Mouse (Mus musculus) neutrophil, adult 5-6 weeks (primary cell): Measurements from ENCODE around the gene Cdkl2. TPM values are rescaled to one million over a fixed set of nuclear protein-coding genes. Genes with fewer than 3 reads are reported as not detected.

Experiments
- ATAC-seq: fragments of 151-379, 151-347 bp; 2 replicates; pipeline ENCODE4 v1.8.0; 2017; ENCODE audit warnings: mild to moderate bottlenecking, moderate TSS enrichment; ENCODE audit not compliant: insufficient number of reproducible peaks, poor library complexity, low FRiP score, severe bottlenecking; ENCODE audit errors: extremely low read depth
- total RNA-seq: library from RNA; stranded (forward); fragments of 200-1000 nt; gene quantifications from 2 replicates; pipeline ENCODE4 v1.2.3, GENCODE M21; 2017

Cdkl2 gene
- total RNA-seq, 1 experiment from 2014 or later = 1.3 TPM

DNA sequence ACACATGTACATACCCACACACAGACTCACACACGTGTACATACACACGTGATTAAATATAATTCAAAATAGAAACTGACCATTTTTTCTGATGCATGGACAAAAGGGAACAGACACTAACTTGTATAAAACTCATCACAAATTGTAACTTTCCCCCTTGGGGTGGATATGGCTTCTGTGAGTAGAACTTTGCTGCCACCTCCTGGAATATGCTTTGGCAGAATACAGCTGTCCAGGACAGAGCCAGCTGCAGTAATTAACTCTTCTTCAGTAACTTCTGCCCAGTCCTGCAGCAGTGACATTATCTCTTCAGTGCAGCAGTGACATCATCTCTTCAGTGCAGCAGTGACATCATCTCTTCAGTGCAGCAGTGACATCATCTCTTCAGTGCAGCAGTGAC, 40.7 kb downstream of the Cdkl2 start:
- ATAC-seq = peak; percentile 70

DNA sequence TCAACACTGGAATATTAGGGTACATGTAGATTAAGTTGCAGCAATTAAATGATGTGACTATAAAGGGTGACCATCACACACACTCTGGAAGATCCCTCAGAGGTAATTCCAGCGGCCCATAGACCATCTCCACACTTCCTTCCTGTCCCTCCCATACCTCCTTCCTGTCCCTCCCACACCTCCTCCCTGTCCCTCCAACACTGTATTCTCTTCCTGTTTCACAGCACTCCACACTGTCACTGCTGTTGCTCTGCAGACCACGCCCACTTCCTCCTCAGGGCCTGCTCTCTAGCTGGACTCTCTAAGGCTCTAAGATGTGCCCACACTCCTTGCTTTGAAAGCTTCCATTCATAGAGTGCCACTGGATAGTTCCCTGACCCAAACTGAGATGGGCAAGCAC, 42.9 kb downstream of the Cdkl2 start:
- ATAC-seq = peak; percentile 82

DNA sequence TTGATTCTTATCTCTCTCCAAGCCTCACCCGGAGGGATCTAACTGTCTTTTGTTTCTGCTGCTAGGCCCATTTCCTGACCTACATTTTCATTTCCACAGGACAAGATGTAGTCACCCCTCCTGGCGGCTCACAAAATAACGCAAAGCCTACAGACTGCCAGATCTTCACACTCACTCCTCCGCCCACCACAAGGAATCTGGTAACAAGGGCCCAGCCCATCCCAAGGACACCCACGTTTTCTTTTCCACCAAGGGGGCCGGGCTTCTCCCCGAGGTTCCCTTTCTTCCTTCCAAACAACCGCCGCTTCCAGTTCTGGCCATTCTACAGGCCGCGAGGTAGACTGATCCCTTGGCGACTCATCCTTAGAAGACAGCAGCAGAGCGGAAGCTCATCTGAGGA, 49.1 kb downstream of the Cdkl2 start:
- ATAC-seq = no peak

DNA sequence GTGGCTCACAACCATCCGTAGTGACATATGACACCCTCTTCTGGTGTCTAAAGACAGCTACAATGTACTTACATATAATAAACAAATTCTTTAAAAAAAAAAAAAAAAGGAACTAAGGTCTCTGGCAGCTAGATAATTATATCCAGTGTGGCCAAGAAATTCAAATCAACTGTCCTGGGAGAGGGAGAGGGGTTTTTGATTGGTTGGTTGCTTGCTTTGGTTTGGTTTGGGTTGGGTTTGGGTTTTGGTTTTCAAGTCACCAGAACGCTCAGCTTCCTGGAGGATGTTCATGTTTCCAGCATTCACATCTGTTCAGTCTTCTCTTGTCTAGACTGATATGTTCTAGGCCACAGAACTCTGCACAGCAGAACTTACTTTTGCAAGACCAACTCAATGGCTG, 50.6 kb downstream of the Cdkl2 start:
- no peak for ATAC-seq

DNA sequence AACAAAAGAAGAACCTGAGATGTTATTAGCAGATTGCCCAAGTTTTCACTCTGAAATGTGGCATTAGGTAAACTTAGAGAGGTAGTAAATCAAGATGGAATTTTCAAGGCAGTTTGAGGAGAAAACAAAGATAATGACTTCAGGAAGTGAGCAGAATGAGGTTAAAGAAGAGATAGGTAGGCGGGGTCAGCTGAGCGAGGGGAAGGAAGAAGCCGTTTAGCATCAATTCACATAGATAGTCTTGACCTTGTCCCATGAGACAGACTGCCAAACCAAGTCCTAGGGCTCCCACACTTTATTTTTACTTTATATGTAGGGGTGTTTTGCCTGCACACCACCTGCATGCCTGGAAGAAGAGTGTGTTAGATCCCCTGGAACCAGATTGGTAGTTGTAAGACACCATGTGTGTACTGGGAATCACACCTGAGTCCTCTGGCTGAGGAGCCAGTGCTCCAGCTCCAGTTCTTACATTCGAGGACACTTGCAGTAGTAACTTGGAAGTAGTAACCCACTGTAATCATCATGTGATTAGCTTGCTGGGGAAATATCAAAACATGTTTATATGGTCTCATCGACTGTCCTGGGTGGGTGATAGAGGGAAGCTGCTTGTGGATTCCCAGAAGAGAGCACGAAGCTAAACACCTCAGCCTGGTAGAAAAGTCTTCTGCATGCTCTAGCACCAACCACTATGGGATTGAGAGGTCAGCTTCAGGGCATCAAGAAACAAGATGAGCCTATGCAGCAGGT, 52.3 kb downstream of the Cdkl2 start:
- ATAC-seq = peak; percentile 49; the same call in 1 of the 2 replicates

DNA sequence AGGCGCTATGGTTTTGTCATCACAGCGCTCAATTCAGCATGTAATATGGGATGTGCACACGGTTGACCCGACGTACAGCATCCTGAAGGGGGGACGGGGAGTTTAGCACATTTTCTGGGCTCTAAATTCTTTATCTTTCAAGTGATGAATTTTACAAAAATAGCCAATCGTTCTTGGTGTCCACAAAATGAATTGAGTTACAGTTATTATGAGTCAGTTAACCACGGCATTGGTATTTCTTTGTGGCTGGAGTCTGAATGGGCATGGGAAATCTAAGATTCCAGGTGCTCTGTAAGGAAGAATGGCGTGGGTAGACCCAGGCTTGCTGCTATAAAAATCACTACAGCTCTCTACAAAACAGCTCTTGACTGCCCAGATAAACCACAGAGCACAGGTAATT, 54.4 kb downstream of the Cdkl2 start:
- no peak for ATAC-seq

DNA sequence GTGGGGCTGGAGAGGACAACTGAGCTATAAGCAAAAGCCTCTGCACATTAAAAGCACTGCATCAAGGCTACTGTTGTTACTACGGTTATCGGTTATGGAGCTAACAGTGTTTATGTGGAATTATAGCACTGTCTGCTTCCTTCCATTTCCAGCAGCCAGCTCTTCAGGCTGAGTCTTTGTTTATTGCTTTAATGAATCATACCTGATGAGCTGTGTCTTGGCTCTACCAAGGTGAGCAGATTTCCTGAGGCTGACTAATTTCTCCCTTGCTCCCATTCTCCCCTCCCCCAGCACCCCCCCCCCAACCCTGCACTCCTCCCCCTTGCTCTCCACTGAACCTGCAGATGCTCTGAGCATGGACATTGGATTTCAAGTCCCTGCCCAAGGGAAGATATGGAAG, 55.9 kb downstream of the Cdkl2 start:
- ATAC-seq = no peak

DNA sequence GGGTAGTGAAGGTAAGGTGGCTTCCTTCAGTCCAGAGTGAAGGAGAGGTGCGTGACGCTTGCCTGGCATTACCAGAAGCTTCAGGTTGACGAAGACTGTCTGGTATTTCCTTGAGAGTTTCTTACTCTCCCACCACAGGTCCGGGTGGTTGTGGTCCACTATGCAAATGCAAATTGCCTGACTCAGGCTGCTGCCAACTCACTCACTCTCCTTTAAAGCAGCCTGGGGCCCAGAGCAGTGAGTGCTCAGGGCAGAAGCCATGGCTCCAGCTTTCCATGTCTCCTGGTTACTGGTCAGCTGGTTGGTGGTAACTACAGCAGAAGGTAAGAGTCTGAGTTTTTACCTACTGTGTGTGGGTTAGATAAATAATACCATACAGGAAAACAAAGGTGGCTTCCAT, 56.4 kb downstream of the Cdkl2 start, which contains the start of gene Odaph:
TSS of gene Odaph (plus strand) at position 240 of the 400 bp plus-strand sequence.
- ATAC-seq = peak; percentile 11; the same call in 1 of the 2 replicates

DNA sequence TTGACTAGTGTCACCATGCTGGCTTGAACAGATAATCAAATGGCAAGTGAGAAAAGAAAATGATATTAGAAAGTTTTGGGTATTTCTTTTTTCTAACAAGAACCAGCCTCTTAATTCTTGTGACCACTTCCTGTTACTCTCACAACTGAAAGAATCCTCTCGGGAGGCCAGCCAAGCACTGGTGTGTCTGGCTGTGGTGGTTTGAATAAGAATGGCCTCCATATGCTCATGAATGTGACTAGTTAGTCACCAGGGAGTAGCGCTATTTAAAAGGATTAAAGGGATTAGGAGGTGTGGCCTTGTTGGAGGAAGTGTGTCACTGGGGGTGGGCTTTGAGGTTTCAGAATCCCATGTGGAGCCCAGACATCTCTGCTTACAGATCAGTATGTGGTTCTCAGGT, 58.0 kb downstream of the Cdkl2 start:
- peak; percentile 60 for ATAC-seq

DNA sequence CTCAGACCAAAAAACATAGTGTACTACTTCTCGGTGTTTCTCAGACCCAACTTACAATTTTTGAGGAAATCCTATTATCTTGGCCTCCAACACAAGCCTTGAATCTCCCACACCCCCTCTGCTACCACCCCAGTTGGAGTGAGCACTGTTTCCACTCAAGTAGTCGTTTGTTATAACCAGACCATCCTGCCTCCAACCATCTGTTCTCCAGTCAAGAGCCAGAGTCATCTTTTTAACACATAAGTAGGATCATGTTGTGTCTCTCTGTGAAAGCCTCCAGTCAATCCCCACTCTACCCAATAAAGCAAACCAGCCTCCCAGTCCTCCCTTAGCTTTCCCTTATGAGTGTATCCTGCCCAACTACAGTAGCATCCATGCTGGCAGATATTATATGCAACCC, 60.2 kb downstream of the Cdkl2 start:
- no peak for ATAC-seq

DNA sequence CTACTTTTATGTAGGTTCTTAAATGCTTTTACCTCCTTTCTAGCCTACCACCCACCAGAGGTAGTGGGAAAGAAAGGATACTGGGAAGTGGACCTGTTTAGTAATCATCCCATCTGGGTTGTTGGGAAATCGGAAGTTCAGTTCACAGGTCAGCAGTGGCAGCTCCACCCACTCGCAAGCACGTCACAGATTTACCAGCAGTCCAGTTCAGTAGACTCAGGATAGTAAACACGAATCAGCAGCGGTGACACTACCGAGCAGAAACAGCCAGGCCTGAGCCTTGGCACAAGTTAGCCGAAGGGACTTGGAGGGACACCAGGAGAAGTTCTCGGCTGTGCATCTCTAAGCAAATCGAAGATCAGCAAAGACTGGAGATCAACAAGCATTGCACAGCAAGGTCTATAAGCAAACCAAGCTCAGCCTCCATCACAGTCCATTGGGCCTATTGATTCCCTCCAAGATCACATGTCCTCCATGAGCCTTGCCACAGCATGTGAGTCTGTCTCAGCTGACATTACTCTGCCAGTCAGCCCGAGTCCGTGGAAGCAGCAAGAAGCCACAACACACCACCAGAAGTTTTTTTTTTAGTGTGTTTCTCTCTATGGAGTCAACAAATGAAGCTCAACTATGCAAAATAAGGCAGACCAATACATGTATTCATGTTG, 62.4 kb downstream of the Cdkl2 start:
- no peak for ATAC-seq

DNA sequence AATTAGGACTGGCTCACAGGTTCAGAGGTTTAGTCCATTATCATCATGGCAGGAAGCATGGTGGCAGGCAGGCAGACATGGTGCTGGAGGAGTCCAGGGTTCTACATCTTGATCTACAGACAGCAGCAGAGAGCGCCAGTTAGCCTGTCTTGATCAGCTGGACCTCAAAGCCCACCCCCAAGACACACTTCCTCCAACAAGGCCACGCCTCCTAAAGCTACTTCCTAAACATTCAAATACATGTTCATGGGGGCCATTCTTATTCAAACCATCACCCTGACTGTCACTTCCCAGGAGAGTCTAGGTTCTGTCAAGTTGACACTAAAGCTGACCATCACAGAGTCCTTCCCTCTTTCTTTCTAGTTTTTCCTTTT, 66.3 kb downstream of the Cdkl2 start:
- ATAC-seq = no peak

DNA sequence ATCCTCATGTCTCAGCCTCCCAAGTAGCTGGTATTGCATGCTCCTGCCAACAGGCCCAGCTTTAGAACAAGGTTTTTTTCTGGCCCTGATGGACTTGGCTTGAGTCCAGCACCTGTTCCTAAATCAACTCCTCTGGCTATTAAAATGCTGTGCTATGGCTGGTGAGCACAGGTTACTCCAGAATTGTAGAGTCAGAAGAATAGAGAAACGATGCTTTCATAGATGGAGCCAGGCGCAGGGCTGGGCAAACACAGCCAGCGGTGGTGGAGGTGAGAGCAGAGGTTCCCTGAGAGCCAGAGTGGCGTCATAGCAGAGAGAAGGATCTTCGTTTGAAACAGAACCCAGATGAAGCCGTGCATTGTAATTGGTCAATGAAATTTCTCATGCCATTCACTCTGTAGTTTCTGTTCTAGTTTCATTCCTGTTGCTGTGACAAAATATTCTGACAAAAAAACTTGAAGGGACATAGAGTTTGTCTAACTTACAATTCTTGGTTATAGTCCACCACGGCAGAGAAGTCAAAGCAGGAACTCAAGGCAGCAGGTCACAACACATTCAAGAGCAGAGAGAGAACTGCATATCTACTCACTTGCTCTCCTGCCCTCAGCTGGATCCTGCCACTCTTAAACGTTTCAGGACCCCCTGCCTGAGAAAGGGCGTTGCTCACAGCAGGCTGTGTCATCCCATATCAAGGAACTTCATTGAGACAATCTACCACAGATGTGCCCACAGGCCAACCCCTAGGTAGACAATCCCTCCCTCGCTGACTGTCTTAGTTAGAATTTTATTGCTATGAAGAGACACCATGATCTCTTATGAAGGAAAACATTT, 66.9 kb downstream of the Cdkl2 start:
- no peak for ATAC-seq

DNA sequence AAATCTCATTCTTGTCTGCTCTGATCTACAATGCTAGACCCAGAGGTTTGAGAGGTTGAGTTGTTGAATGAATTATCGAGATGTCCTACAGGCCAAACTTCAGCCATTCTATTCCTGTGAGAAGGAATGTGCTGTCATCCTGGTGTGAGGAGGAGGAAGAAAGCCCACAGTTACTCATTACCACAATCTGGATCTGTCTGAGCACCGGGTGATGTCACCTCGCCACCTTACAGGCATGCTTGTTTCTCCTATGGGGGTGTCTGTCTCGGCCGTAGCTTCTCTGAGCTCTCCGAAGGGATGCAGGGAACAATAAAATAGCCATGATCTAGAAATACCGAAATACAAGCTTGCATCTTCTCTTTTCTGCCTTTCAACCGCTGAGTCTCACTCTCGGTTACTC, 67.9 kb downstream of the Cdkl2 start:
- ATAC-seq = no peak

DNA sequence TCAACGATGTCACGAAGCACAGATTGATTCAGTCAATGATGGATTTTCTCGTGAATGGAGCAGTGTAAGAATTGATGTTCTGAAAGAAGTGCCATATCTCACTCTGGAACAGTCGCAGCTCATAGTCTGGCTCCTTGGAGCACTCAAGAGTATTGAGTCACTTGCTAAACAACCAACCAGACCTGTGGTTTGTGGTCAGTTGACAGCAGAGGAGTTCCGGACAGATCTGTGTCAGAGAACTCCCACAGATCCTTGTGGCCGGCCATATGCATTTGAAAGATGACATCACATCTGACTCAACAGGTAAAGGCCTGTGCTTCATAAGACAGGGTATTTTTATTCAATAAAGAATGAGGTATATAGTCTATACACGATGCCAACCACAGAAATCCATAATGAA, 69.7 kb downstream of the Cdkl2 start:
- ATAC-seq = no peak

DNA sequence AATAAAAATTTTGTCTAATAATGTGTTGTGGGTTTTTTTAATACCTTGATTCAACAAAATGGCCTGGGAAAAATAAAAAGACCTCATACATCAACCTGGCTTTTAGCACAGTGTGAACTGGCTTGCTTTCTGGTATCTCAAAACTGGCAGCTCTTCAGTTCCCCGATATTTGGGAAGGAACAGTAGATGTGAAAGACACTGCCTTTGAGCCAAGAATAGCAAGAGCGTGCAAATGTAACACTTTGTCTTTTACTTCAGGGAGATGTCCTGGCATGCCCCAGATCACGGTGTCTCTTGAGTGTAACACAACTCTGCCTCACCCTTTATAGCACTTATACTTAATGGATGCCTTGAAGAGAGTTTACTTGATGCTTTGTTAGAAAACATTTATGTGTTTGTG, 71.6 kb downstream of the Cdkl2 start:
- ATAC-seq = no peak

DNA sequence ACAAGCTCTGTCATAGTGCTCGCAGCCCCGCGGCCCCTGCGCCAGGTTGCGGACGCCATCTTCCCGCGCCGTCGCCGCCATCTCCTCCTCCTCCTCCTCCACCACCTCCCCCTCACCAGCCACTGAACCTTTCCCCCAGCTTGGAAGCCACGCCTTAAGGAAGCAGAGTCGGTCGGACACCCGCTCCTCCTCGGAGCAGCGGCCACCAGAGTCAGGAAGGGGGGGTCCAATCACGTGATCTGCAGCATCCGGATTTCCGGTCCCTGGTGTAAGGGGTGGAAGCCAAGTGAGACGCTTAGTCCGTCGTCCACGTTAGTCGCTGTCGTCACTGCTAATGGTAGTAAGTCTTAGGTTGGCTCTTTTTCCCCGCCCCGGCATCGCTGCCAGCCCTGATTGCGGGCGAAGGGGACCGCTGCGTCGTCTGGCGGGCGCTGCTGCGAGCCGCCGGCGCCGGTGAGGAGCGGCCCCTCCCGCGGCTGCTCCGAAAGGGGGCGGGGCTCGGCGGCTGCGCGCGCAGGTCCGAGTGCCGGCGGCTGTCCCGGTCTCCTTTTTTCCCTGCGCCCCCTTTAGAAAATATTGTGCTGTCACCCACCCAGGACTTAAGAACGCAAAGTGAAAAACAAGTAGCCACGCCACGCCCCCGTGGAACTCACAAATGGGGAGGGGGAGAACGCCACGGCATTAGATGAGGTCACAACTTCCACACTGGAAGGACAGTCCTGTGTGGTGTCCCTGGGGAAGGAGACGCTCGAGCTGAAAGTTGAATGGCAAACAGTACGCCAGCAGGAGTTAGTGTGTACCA, 80.8 kb downstream of the Cdkl2 start, which contains the start of gene Rchy1:
TSS of gene Rchy1 (minus strand) at position 430 of the 802 bp plus-strand sequence.
- ATAC-seq = peak; percentile 66

DNA sequence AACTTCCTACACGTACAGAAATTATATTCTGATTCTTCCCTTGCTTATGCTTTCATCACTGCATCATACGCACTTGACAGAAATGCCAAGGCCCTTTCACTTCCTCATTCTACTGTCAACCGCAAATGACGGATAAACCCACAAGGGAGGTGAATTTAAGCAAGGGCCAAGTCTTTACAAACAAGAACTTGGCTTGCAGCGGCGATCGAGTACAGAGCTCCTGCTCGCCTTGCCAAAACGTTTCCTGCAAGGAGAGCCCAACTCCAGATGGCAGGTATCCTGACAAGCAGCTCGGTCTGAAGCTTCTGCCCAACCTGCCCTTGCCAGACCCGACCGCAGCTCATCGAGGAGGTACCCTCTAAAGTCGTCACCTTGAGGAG, 81.4 kb downstream of the Cdkl2 start:
- peak; percentile 70 for ATAC-seq

DNA sequence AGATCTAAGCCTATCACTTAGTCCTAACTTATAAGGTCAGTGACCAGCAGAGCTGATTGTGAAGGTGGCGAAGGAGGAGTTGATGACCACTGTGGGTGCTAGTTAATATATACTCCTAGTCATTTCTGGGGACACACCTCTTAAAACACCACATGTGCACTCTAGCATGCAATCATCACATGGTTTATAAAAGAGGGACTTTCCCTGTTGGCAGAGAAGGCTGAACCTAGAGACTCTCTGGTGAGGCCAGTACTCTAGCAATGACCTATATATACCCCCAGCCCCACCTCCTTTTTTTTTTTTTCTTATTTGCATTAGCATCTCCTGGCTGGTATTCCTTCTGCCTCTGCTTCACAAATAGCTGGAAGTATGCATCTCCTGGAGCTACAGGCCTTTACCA, 82.3 kb downstream of the Cdkl2 start:
- peak; percentile 55 for ATAC-seq
